Mouse (Mus musculus) hindbrain, embryonic 10.5 days (tissue): ENCODE data around the gene Alk. TPM values are rescaled to one million over a fixed set of nuclear protein-coding genes. Genes with fewer than 3 reads are reported as not detected.

Experiments used
- DNase-seq: peaks from one replicate; pipeline ENCODE4 v3.0.0-alpha.2; 2017; ENCODE audit warnings: low spot score
- H3K27ac ChIP-seq: fragments of 300-500 bp; sonication (generic); 2 replicates; pipeline ENCODE4 v1.5.1; 2016; ENCODE audit warnings: mild to moderate bottlenecking, moderate library complexity
- H3K27me3 ChIP-seq: fragments of 300-500 bp; sonication (generic); 2 replicates; pipeline ENCODE4 v1.6.1; 2016; ENCODE audit warnings: mild to moderate bottlenecking; ENCODE audit not compliant: poor library complexity, insufficient read depth, severe bottlenecking
- H3K36me3 ChIP-seq: fragments of 300-500 bp; sonication (generic); 2 replicates; pipeline ENCODE4 v1.6.1; 2016; ENCODE audit warnings: mild to moderate bottlenecking, moderate library complexity
- H3K4me1 ChIP-seq: fragments of 300-500 bp; sonication (generic); replicated peaks from 2 replicates; pipeline ENCODE4 v1.6.1; 2016; ENCODE audit warnings: mild to moderate bottlenecking
- H3K4me3 ChIP-seq: fragments of 300-500 bp; sonication (generic); 2 replicates; pipeline ENCODE4 v1.5.1; 2016; ENCODE audit warnings: mild to moderate bottlenecking, moderate library complexity
- H3K9me3 ChIP-seq: fragments of 300-500 bp; sonication (generic); 2 replicates; pipeline ENCODE4 v1.6.1; 2016; ENCODE audit warnings: mild to moderate bottlenecking, moderate library complexity
- WGBS: fragments of 180-500 bp; shearing (Covaris S2); methylation state at CpG from one replicate; pipeline ENCODE4 v1.1.7; 2016; 5-methylcytosine and 5-hydroxymethylcytosine counted together
- polyA plus RNA-seq: library from polyadenylated mRNA; unstranded; fragments of >200 nt; fragmentation: Nextera tagmentation; extraction: Ambion mirVana; gene quantifications from 2 replicates; pipeline ENCODE4 v1.2.1, GENCODE M21; 2016

Gene Alk
- polyA plus RNA-seq, result 0.27 and 0.49 TPM in 2 replicates

GRCm38 (mm10) chr17:72604610-72604980 is at the start of gene Alk:
TSS of gene Alk (minus strand) at chr17:72604627.
- WGBS, result under 1% methylated on average over 32 of the region's 32 CpGs

GRCm38 (mm10) chr17:72652801-72653200 is 48.4 kb upstream of the Alk start:
- H3K4me1 ChIP-seq, result peaks cover 5% of the 10 kb centered on the region
- no peak for DNase-seq
- H3K9me3 ChIP-seq, result no peaks in the 10 kb centered on the region
- H3K27ac ChIP-seq, result no peak overlapping the region
- no peaks in the 10 kb centered on the region for H3K36me3 ChIP-seq
- WGBS, result 83% methylated on average over 1 of the region's 1 CpGs
- H3K27me3 ChIP-seq, result no peaks in the 10 kb centered on the region
- H3K4me3 ChIP-seq, result no peak overlapping the region

More at GRCm38 (mm10) chr17:72604610-72604980, at the start of gene Alk:
- Histone ChIP-seq H3K27ac (no peak within 1 kb of the TSS), H3K4me3 (peak within 1 kb of the TSS; percentile 67), H3K9me3 (no peaks in the 10 kb centered on the region), H3K4me1 (peaks cover 26% of the 10 kb centered on the region), H3K27me3 (peaks cover 40% of the 10 kb centered on the region), H3K36me3 (no peaks in the 10 kb centered on the region)
- DNase-seq, result peak; percentile 93

GRCm38 (mm10) chr17:72648607-72649217 is 44.3 kb upstream of the Alk start:
- no peaks in the 10 kb centered on the region for H3K27me3 ChIP-seq
- no peaks in the 10 kb centered on the region for H3K9me3 ChIP-seq
- H3K4me1 ChIP-seq, result no peaks in the 10 kb centered on the region
- no peak for DNase-seq
- 76% methylated on average over 6 of the region's 6 CpGs for WGBS
- H3K36me3 ChIP-seq, result no peaks in the 10 kb centered on the region
- H3K4me3 ChIP-seq, result no peak overlapping the region
- no peak overlapping the region for H3K27ac ChIP-seq

- no peaks in the 10 kb centered on the region for H3K36me3 ChIP-seq
- H3K4me3 ChIP-seq, result no peak overlapping the region
- WGBS, result 85% methylated on average over 5 of the region's 5 CpGs
- no peaks in the 10 kb centered on the region for H3K9me3 ChIP-seq
- no peak overlapping the region for H3K27ac ChIP-seq
- no peaks in the 10 kb centered on the region for H3K4me1 ChIP-seq
- no peaks in the 10 kb centered on the region for H3K27me3 ChIP-seq
- DNase-seq, result no peak
Measured at GRCm38 (mm10) chr17:72646167-72646566, 41.7 kb upstream of the Alk start.

GRCm38 (mm10) chr17:72640095-72640494 is 35.7 kb upstream of the Alk start:
- Histone ChIP-seq H3K27me3 (no peaks in the 10 kb centered on the region), H3K27ac (no peak overlapping the region), H3K4me1 (peaks cover 16% of the 10 kb centered on the region), H3K36me3 (no peaks in the 10 kb centered on the region), H3K4me3 (no peak overlapping the region), H3K9me3 (no peaks in the 10 kb centered on the region)
- no peak for DNase-seq
- WGBS, result 60% methylated on average over 4 of the region's 4 CpGs

GRCm38 (mm10) chr17:72639400-72639799 is 35.0 kb upstream of the Alk start:
- Histone ChIP-seq H3K4me1 (peaks cover 16% of the 10 kb centered on the region), H3K27ac (no peak overlapping the region), H3K4me3 (no peak overlapping the region), H3K36me3 (no peaks in the 10 kb centered on the region), H3K27me3 (no peaks in the 10 kb centered on the region), H3K9me3 (no peaks in the 10 kb centered on the region)
- no peak for DNase-seq
- WGBS, result 87% methylated on average over 7 of the region's 7 CpGs

- Histone ChIP-seq H3K4me3 (no peak overlapping the region), H3K4me1 (peaks cover 26% of the 10 kb centered on the region), H3K36me3 (no peaks in the 10 kb centered on the region), H3K27me3 (peaks cover 40% of the 10 kb centered on the region), H3K9me3 (no peaks in the 10 kb centered on the region), H3K27ac (no peak overlapping the region)
- 9% methylated on average over 4 of the region's 4 CpGs for WGBS
- peak; percentile 87 for DNase-seq
Measured at GRCm38 (mm10) chr17:72606251-72606650, 1.8 kb upstream of the Alk start.

GRCm38 (mm10) chr17:72603886-72604609 is 379 bp downstream of the Alk start:
- peaks cover 40% of the 10 kb centered on the region for H3K27me3 ChIP-seq
- peak; percentile 34 for DNase-seq
- H3K36me3 ChIP-seq, result no peaks in the 10 kb centered on the region
- no peaks in the 10 kb centered on the region for H3K9me3 ChIP-seq
- peak overlapping the region; percentile 67 for H3K4me3 ChIP-seq
- peaks cover 26% of the 10 kb centered on the region for H3K4me1 ChIP-seq
- H3K27ac ChIP-seq, result no peak overlapping the region
- 2% methylated on average over 51 of the region's 51 CpGs for WGBS

- Histone ChIP-seq H3K27me3 (peaks cover 40% of the 10 kb centered on the region), H3K4me3 (peak overlapping the region; percentile 67), H3K4me1 (peaks cover 26% of the 10 kb centered on the region), H3K27ac (peak overlapping the region; percentile 9; the same call in 1 of the 2 replicates), H3K9me3 (no peaks in the 10 kb centered on the region), H3K36me3 (no peaks in the 10 kb centered on the region)
- DNase-seq, result peak; percentile 92
- WGBS, result 2% methylated on average over 40 of the region's 40 CpGs
Measured at GRCm38 (mm10) chr17:72603118-72603885, 1.1 kb downstream of the Alk start.

GRCm38 (mm10) chr17:72600806-72601205 is 3.6 kb downstream of the Alk start:
- Histone ChIP-seq H3K36me3 (no peaks in the 10 kb centered on the region), H3K4me1 (peaks cover 26% of the 10 kb centered on the region), H3K9me3 (no peaks in the 10 kb centered on the region), H3K4me3 (no peak overlapping the region), H3K27me3 (peaks cover 38% of the 10 kb centered on the region), H3K27ac (no peak overlapping the region)
- WGBS, result 90% methylated on average over 5 of the region's 5 CpGs
- no peak for DNase-seq

GRCm38 (mm10) chr17:72587671-72588070 is 16.8 kb downstream of the Alk start:
- no peaks in the 10 kb centered on the region for H3K9me3 ChIP-seq
- H3K4me1 ChIP-seq, result no peaks in the 10 kb centered on the region
- no peak overlapping the region for H3K4me3 ChIP-seq
- no peaks in the 10 kb centered on the region for H3K36me3 ChIP-seq
- H3K27ac ChIP-seq, result no peak overlapping the region
- no peaks in the 10 kb centered on the region for H3K27me3 ChIP-seq
- 91% methylated on average over 3 of the region's 3 CpGs for WGBS
- no peak for DNase-seq

GRCm38 (mm10) chr17:72580142-72580541 is 24.3 kb downstream of the Alk start:
- Histone ChIP-seq H3K4me1 (no peaks in the 10 kb centered on the region), H3K27me3 (no peaks in the 10 kb centered on the region)
- no peak for DNase-seq

GRCm38 (mm10) chr17:72579321-72579720 is 25.1 kb downstream of the Alk start:
- no peaks in the 10 kb centered on the region for H3K4me1 ChIP-seq
- no peak for DNase-seq
- no peaks in the 10 kb centered on the region for H3K27me3 ChIP-seq
- no peak overlapping the region for H3K4me3 ChIP-seq
- 88% methylated on average over 9 of the region's 9 CpGs for WGBS
- no peaks in the 10 kb centered on the region for H3K9me3 ChIP-seq
- H3K27ac ChIP-seq, result no peak overlapping the region
- H3K36me3 ChIP-seq, result no peaks in the 10 kb centered on the region

More at GRCm38 (mm10) chr17:72580142-72580541, 24.3 kb downstream of the Alk start:
- WGBS, result 70% methylated on average over 4 of the region's 4 CpGs
- Histone ChIP-seq H3K36me3 (no peaks in the 10 kb centered on the region), H3K27ac (no peak overlapping the region), H3K9me3 (no peaks in the 10 kb centered on the region), H3K4me3 (no peak overlapping the region)
